Mouse (Mus musculus) kidney, postnatal 10 days (tissue): ENCODE data around the gene Fhod1.

Experiments used
- DNase-seq: peaks from one replicate; pipeline ENCODE4 v3.0.0; 2021; ENCODE audit warnings: mixed read lengths

Gene Fhod1

DNA sequence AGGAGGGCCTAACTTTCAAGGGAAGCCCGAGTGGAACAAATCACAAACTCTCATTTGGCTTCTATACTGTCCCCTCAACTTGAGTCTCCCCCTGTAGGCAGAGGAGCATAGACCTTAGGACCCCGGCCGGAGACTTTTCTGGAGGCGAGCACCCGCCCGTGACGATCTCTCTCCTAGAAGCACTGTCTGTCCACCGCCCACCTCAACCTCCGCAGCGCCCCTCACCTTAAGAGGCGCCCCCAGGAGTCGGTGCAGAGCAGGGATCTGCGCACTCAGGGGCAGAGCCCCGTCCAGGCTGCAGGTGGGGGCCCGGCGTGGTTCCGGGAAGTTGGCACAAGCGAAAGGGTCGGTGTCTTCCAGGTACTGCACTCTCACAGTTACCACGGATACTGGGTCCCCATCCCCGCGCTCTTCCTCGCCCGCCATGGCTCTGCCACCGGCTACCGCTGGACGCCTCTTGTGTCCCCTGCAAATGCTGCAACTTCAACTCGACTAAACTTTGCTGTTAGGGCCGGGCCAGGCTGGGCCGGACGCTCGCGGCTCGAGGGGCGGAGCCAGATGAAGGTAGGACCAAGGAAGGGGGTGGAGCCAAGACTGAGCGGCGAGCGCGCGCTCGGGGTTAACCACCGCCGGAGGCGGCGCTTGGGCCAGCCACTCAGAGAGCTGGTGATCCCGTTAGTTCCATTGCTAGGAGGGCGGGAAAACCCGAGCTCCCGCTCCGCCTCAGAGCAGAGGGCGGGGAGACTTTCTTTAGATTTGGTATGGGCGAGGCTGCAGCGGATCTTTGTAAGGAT, at the start of gene Fhod1:
TSS of gene Fhod1 (minus strand) at position 526 of the 794 bp plus-strand sequence.
- DNase-seq = peak; percentile 98

- no peak for DNase-seq
Observed at GRCm38 (mm10) chr8:105393915-105394314, 46.2 kb upstream of the Fhod1 start.

DNA sequence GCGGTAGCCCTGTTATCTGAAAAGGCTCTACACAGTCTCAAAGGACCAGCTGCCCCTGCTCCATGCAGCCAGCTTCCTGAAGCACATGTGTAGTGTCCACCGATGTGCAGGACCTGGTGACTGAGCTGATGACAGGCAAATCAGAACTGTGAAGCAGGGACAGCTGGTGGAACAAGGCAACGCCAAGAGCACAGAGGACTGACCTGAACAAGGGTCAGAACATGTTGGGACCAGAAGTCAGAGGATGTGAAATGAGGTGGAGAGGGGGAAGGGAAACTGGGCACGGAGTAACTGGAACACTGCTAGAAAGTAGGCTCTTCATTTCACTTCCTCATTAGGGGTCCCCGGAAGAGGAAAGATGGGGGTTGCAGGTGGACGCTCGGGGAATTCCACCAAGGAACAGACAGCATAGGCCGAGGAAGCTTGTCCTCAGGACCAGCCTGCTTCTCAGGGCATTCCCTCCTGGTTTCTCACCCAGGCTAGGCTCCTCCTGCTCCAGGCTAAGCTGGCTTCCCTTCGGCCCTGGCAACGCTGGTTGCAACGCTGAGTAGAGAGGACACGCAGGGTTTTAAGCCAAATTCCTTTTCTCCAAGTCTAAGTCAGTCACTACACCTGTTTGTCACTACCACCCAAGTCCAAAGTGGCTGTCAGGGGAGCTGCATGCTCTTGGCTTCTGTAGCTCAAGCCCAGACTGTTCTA, 45.5 kb upstream of the Fhod1 start:
- DNase-seq = no peak

GRCm38 (mm10) chr8:105389096-105389495, 41.3 kb upstream of the Fhod1 start:
- peak; percentile 46 for DNase-seq

- peak; percentile 70 for DNase-seq
Observed at GRCm38 (mm10) chr8:105387151-105387550, 39.4 kb upstream of the Fhod1 start.

GRCm38 (mm10) chr8:105384070-105384469, 36.3 kb upstream of the Fhod1 start:
- no peak for DNase-seq

- no peak for DNase-seq
Observed at GRCm38 (mm10) chr8:105380308-105380707, 32.6 kb upstream of the Fhod1 start.

DNA sequence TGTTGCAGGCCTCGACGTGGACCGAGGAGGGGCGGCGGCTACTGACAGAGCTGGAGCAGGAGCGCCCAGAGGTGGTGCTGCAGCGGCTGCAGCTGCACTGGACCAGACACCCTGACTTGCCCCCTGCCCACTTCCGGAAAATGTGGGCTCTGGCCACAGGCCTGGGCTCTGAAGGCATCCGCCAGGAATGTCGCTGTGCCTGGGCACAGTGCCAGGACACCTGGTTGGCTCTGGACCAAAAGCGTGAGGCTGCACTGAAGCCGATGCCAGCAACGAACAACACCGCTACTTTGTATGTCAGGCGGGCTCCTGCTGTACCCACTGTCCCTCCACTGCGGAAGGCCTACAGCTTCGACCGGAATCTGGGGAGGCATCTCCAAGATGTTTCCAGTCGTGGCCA, 30.9 kb upstream of the Fhod1 start:
- peak; percentile 88 for DNase-seq

- DNase-seq = peak; percentile 53
Observed at GRCm38 (mm10) chr8:105374513-105374966, 26.8 kb upstream of the Fhod1 start.

- no peak for DNase-seq
Observed at GRCm38 (mm10) chr8:105373032-105373431, 25.3 kb upstream of the Fhod1 start, which contains the start of gene Plekhg4. Gene Plekhg4 (plus strand): TSS chr8:105373274.

- DNase-seq = no peak
Observed at GRCm38 (mm10) chr8:105372473-105372872, 24.7 kb upstream of the Fhod1 start.

- no peak for DNase-seq
Observed at GRCm38 (mm10) chr8:105367107-105367506, 19.4 kb upstream of the Fhod1 start.

GRCm38 (mm10) chr8:105361751-105362702, 14.3 kb upstream of the Fhod1 start:
- DNase-seq = peak; percentile 88

GRCm38 (mm10) chr8:105359646-105360045, 11.9 kb upstream of the Fhod1 start:
- DNase-seq = peak; percentile 50

- peak; percentile 15 for DNase-seq
Observed at GRCm38 (mm10) chr8:105359208-105359607, 11.5 kb upstream of the Fhod1 start.

DNA sequence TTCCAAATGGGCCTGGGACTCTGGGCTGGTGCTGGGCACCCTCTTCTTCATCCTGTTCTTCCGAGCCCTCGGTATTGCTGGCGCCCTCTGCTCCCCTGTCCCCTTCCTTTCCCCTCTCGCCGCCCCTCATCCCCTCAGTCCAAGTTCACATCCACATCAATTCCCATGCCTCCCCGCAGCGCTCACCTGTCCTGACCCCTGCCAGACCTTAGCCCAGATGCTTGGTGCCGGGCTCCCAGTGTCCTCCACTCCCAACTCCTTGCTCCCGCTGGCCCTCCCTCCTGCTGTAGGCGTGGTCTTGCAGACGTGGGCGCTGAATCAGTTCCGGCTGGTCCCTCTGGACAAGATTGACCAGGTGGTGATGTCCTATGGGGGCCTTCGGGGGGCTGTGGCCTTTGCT, 8.9 kb upstream of the Fhod1 start:
- no peak for DNase-seq

GRCm38 (mm10) chr8:105355179-105356024, 7.6 kb upstream of the Fhod1 start:
- DNase-seq = peak; percentile 67

- DNase-seq = no peak
Observed at GRCm38 (mm10) chr8:105354549-105354948, 6.8 kb upstream of the Fhod1 start.

DNA sequence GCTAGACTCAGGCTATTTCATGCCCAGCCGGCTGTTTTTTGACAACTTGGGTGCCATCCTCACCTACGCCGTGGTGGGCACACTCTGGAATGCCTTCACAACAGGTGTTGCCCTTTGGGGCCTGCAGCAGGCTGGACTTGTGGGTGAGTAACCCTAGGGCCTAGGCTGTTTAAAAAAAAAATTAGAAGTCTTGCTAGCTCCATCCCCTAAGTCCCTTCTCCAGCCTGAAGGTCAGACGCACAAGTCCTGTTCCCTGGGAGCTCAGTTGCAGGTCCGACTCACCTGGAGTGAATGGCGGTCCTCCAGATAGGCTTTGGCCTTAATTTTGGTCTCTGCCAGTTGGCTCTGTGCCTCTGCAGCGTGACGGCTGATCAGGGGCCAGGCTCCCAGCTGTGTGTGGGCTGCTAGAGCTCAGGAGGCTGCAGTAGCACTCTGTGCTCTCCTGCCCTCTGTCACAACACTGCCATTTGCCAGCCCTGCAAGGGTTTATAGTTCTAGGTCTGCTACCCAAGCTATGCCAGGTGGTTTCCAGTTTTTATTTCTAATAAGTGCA, 5.9 kb upstream of the Fhod1 start:
- no peak for DNase-seq

DNA sequence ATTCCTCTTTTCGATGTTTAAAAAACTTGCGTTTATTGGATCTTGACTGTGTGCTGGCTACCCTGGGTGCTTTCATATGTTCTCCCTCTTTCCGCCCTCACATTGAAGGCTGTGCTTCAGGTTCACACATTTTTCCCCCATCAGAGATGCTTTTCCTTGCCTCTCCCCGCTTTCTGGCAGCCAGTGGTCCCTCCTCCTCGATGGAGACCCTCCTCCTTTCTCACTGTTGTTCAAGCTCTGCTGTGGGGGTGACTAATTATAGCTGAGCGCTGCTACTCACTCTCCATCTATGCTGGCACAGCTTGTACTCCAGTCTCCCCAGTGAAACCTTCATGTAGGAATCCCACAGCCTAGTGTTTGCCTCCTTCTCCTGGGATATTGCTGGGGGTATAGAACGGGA, 2.4 kb upstream of the Fhod1 start:
- no peak for DNase-seq

DNA sequence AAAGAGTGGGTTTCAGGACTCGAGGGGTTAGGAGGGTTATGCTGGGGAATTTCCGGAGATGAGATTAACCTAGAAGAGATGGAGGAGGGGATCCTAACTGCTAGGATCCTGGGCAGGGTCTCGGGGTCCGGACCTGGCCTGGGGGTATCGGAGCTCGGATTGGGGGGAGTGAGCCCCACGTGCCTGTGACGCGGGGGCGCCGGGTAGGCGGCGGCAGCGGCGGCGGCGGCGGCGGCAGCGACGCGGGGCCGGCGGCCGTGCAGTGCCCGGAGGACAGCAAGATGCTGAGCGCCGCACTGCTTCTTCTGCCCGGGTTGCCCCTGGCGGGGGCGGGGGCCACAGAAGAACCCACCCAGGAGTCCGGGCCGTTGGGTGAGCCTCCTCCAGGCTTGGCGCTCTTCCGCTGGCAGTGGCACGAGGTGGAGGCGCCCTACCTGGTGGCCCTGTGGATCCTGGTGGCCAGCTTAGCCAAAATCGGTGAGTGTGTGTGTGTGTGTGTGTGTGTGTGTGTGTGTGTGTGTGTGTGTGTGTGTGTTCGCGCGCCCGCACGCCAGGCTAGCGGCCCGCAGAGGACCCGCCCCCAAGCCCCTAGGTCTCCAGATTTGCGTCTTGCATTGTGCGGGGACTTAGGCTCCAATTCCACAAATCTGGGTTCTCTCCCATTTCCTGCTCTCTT, 1.5 kb upstream of the Fhod1 start:
- DNase-seq = peak; percentile 59
